Mouse (Mus musculus) liver, postnatal 0 days (tissue): ENCODE measurements around the gene Gm37240.

ENCODE experiments used
- CTCF ChIP-seq: sonication (generic); IDR thresholded peaks from 2 replicates; pipeline ENCODE4 v1.5.1; 2016; ENCODE audit warnings: antibody characterized with exemption, low read depth
- EP300 ChIP-seq: IDR thresholded peaks from 2 replicates; pipeline ENCODE4 v1.6.1; 2016; ENCODE audit warnings: antibody characterized with exemption, low read depth, mild to moderate bottlenecking

GRCm38 (mm10) chr3:85582726-85583125 lies 304.6 kb downstream of the Gm37240 start:
- TF ChIP-seq CTCF (no peak), EP300 (no peak)
